Comparison of ENCODE assay signal across 14 mouse cellular contexts in genomic region chr6:94107401-94108107, GRCm38 (mm10).
A peak's percentile ranks its signal among the peaks of the same experiment; 100 is the strongest.
DNase-seq lines count a peak whose midpoint lies in the region; ATAC-seq and TF ChIP-seq lines count a peak whose summit lies in the region.
"Had no signal": no experiment of that assay in that cellular context is flagged by ENCODE, and none has a peak within 500 bp of the region (broad histone marks: within the 10 kb centered on the region; RNA-seq: fewer than 3 reads in every experiment).

No protein-coding gene starts in this region.

- intact Hi-C loops in left cerebral cortex, postnatal 25 days (cut with DNase I): no loop called here

- no peak for TF ChIP-seq EP300 in liver, postnatal 0 days (IDR thresholded peaks at IDR 0.05; ENCODE audit: low read depth)

- WGBS in forebrain, postnatal 0 days: 59% methylated on average over 11 of the region's 11 CpGs
- 90% methylated on average over 11 of the region's 11 CpGs for WGBS in forebrain, embryonic 10.5 days
- 56% methylated on average over 11 of the region's 11 CpGs for WGBS in liver, postnatal 0 days (ENCODE audit: insufficient replicate concordance)

- H3K36me3 ChIP-seq in forebrain, postnatal 0 days (ENCODE audit: insufficient read depth): no peaks in the 10 kb centered on the region
- H3K36me3 ChIP-seq in forebrain, embryonic 10.5 days (replicated peaks): no peaks in the 10 kb centered on the region
- no peaks in the 10 kb centered on the region for H3K36me3 ChIP-seq in liver, postnatal 0 days (replicated peaks; ENCODE audit: insufficient read depth, low read length)

- no peak overlapping the region for H3K4me2 ChIP-seq in forebrain, postnatal 0 days (ENCODE audit: low read depth)
- H3K4me2 ChIP-seq in liver, postnatal 0 days (ENCODE audit: low read depth, low read length): no peak overlapping the region

- TF ChIP-seq POLR2A in brain, embryonic 14.5 days (IDR thresholded peaks at IDR 0.05; ENCODE audit: borderline replicate concordance, extremely low read depth, insufficient read depth, insufficient read length, poor library complexity, severe bottlenecking): no peak

- H3K27ac ChIP-seq in forebrain, postnatal 0 days (ENCODE audit: low read depth, low read length): no peak overlapping the region
- no peak overlapping the region for H3K27ac ChIP-seq in forebrain, embryonic 10.5 days
- H3K27ac ChIP-seq in liver, postnatal 0 days (ENCODE audit: low read depth): no peak overlapping the region
- H3K27ac ChIP-seq: heart, adult 2 months; hindbrain, postnatal 0 days had no signal

- H3K9me3 ChIP-seq in forebrain, postnatal 0 days (ENCODE audit: low read length): no peaks in the 10 kb centered on the region
- no peaks in the 10 kb centered on the region for H3K9me3 ChIP-seq in forebrain, embryonic 10.5 days
- no peaks in the 10 kb centered on the region for H3K9me3 ChIP-seq in liver, postnatal 0 days (ENCODE audit: low read length)

- peaks cover 6% of the 10 kb centered on the region; the same call in 1 of the 2 replicates for H3K4me1 ChIP-seq in forebrain, postnatal 0 days (ENCODE audit: insufficient read depth)
- H3K4me1 ChIP-seq in forebrain, embryonic 10.5 days: peaks cover 9% of the 10 kb centered on the region; the same call in 1 of the 2 replicates
- H3K4me1 ChIP-seq in liver, postnatal 0 days (ENCODE audit: insufficient read depth): peaks cover 6% of the 10 kb centered on the region

- no peak for ATAC-seq in forebrain, postnatal 0 days
- no peak for ATAC-seq in liver, postnatal 0 days
- ATAC-seq: hindbrain, postnatal 0 days had no signal

- peak; percentile 56 for DNase-seq in forebrain, postnatal 0 days
- no peak for DNase-seq in forebrain, embryonic 10.5 days (ENCODE audit: extremely low spot score, low spot score)
- DNase-seq in liver, postnatal 0 days: peak; percentile 45
- no peak for DNase-seq in liver
- peak; percentile 69 for DNase-seq in brain, embryonic 14.5 days (ENCODE audit: low read depth)
- peak; percentile 49 for DNase-seq in lung, postnatal 14 days
- no peak for DNase-seq in adrenal gland, adult 18-20 months (ENCODE audit: low spot score in 2 of 2)
- DNase-seq in left cerebral cortex, postnatal 25 days (ENCODE audit: low spot score in 2 of 2): no peak
- DNase-seq: B cell, adult 2 months; cerebellum, adult 18-20 months; kidney, postnatal 14 days; right cerebral cortex, adult 18-20 months had no signal

- H3K9ac ChIP-seq in forebrain, postnatal 0 days: no peak overlapping the region
- H3K9ac ChIP-seq in liver, postnatal 0 days (replicated peaks): no peak overlapping the region

- TF ChIP-seq CTCF in forebrain, postnatal 0 days (IDR thresholded peaks at IDR 0.05; ENCODE audit: low read depth): no peak
- no peak for TF ChIP-seq CTCF in liver, postnatal 0 days (IDR thresholded peaks at IDR 0.05; ENCODE audit: low read depth)
- no peak for TF ChIP-seq CTCF in brain, embryonic 14.5 days (IDR thresholded peaks at IDR 0.05; ENCODE audit: borderline replicate concordance, extremely low read depth, insufficient read depth, insufficient read length)

- no peak overlapping the region for H3K4me3 ChIP-seq in forebrain, postnatal 0 days (ENCODE audit: low read depth, low read length)
- H3K4me3 ChIP-seq in forebrain, embryonic 10.5 days: no peak overlapping the region
- no peak overlapping the region for H3K4me3 ChIP-seq in liver, postnatal 0 days (ENCODE audit: low read depth, low read length)
- H3K4me3 ChIP-seq: heart, adult 2 months had no signal

- H3K27me3 ChIP-seq in forebrain, postnatal 0 days (ENCODE audit: insufficient read depth, low read length): no peaks in the 10 kb centered on the region
- no peaks in the 10 kb centered on the region for H3K27me3 ChIP-seq in forebrain, embryonic 10.5 days (ENCODE audit: poor library complexity, severe bottlenecking)
- H3K27me3 ChIP-seq in liver, postnatal 0 days (ENCODE audit: insufficient read depth, low read length): no peaks in the 10 kb centered on the region

Comparison
In these comparisons a context has a peak if more than half of its experiments do, and no peak if none do; other contexts are left out.
1. DNase-seq: peak in forebrain, postnatal 0 days (single experiment), liver, postnatal 0 days (single experiment), brain, embryonic 14.5 days (single experiment) and lung, postnatal 14 days (single experiment); none in forebrain, embryonic 10.5 days (single experiment), liver (single experiment), adrenal gland, adult 18-20 months (0 of 2) and left cerebral cortex, postnatal 25 days (0 of 2).